Mouse (Mus musculus): ENCODE measurements around the gene Kdm2b. TPM values are rescaled to one million over a fixed set of nuclear protein-coding genes. Genes with fewer than 3 reads are reported as not detected.
"Not testable (repeated sequence)": the region's sequence is repeated elsewhere in the genome, so short reads cannot be mapped to it uniquely, and the experiment has no call there.

Gene Kdm2b
- polyA plus RNA-seq, 1 experiment from 2014 or later, result 15.0 TPM

DNA sequence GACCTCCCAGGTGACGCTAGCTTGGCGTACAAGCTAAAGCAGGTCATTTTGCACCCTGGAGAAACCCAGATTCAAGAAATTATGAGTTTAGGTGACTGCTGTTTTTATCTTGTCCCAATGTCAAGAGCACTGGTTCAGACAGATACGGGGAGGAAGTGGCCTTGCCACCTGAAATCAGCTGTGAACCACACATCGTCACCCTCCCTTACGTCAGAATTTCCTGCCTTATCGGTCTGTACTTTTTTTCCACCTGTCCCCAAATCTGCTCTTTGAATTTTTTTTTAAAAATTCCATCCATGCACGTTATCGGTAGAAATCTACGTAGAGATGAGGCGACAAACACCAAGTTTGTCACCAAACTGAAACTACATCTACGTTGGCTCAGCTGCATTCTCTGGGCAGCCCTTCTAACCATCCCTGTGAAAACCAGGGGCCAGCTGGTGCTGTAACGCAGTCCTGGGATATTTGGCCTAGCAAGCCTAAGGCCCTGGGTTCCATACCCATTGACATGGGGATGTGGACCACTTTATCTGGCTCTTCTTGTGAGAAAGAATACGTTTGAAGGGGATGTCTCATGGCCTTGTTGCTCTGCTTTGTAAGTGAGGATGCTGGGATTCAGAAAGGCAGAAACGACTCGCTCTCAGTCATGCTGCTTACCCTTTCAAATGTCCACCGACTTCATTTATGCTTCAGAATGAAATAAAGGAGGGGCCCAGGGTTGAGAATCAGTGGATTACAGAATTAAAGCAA is 963 bp upstream of the Kdm2b start:
- Histone ChIP-seq H3K9ac (no peak overlapping the region), H3K4me2 (peak overlapping the region; percentile 91), H3K9me3 (replicated peaks) (no peaks in the 10 kb centered on the region), H3K4me3 (replicated peaks) (peak overlapping the region; percentile 70), H3K27ac (replicated peaks) (no peak overlapping the region), H3K27me3 (peaks cover 46% of the 10 kb centered on the region), H3K36me3 (replicated peaks) (no peaks in the 10 kb centered on the region), H3K4me1 (replicated peaks) (peaks cover 49% of the 10 kb centered on the region)
- WGBS (ENCODE audit: insufficient replicate concordance), result 24% methylated on average over 16 of the region's 16 CpGs
- ATAC-seq (ENCODE audit: insufficient read depth), result no peak

GRCm38 (mm10) chr5:122989001-122989525 is 560 bp downstream of the Kdm2b start:
- ATAC-seq (ENCODE audit: insufficient read depth), result peak; percentile 35; the same call in 1 of the 2 replicates
- H3K4me1 ChIP-seq (replicated peaks), result peaks cover 43% of the 10 kb centered on the region
- H3K4me2 ChIP-seq, result peak overlapping the region; percentile 91
- H3K4me3 ChIP-seq (replicated peaks), result peak overlapping the region; percentile 70
- WGBS (ENCODE audit: insufficient replicate concordance), result under 1% methylated on average over 39 of the region's 39 CpGs
- H3K9me3 ChIP-seq (replicated peaks), result no peaks in the 10 kb centered on the region
- H3K27me3 ChIP-seq, result peaks cover 46% of the 10 kb centered on the region
- H3K9ac ChIP-seq, result peak overlapping the region; percentile 60
- H3K27ac ChIP-seq (replicated peaks), result peak overlapping the region; percentile 66; the same call in 1 of the 2 replicates
- H3K36me3 ChIP-seq (replicated peaks), result no peaks in the 10 kb centered on the region

DNA sequence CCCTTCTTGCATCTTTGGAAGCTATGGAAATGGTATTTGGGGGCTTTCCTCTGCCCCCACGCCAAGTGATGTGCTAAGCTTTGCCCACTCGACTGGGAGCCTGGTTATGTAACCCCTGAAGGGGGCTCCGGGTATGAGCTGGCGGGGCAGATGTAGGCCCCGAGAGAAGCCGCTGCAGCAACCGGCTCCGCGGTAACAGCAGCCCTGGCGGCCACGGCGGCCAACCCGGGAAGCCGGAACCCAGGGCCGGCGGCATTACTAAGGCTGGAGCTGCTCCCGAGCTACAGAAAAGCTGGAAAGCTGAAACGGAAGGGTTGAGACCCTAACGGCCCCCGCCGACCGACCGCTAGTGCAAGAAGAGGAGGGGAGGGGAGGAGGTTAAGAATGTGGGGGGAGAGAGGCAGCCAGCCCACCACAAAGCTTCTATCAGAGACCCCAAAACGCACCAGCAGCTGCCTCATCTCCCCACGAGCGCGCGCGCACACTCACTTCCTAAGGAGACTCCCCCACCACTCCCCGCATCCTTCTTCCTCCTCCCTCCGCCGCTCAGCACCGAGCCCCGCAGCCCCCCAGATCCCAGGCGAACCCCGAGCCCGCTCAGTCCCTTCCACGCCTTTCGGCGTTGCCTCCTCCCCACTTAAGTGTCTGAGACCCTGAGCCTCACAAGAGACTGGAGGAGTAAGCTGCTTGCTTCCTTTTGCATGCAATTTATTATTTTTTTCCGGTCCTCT is 1.4 kb downstream of the Kdm2b start:
- peak; percentile 22; the same call in 1 of the 2 replicates for ATAC-seq (ENCODE audit: insufficient read depth)
- peak overlapping the region; percentile 91 for H3K4me2 ChIP-seq
- peak overlapping the region; percentile 70 for H3K4me3 ChIP-seq (replicated peaks)
- 0 out of 2 replicates have a peak overlapping the region, but pooled peaks have one; percentile 24 for H3K27ac ChIP-seq (replicated peaks)
- H3K36me3 ChIP-seq (replicated peaks), result no peaks in the 10 kb centered on the region
- no peaks in the 10 kb centered on the region for H3K9me3 ChIP-seq (replicated peaks)
- H3K27me3 ChIP-seq, result peaks cover 50% of the 10 kb centered on the region
- H3K9ac ChIP-seq, result peak overlapping the region; percentile 60
- peaks cover 43% of the 10 kb centered on the region for H3K4me1 ChIP-seq (replicated peaks)
- WGBS (ENCODE audit: insufficient replicate concordance), result 1% methylated on average over 37 of the region's 41 CpGs

DNA sequence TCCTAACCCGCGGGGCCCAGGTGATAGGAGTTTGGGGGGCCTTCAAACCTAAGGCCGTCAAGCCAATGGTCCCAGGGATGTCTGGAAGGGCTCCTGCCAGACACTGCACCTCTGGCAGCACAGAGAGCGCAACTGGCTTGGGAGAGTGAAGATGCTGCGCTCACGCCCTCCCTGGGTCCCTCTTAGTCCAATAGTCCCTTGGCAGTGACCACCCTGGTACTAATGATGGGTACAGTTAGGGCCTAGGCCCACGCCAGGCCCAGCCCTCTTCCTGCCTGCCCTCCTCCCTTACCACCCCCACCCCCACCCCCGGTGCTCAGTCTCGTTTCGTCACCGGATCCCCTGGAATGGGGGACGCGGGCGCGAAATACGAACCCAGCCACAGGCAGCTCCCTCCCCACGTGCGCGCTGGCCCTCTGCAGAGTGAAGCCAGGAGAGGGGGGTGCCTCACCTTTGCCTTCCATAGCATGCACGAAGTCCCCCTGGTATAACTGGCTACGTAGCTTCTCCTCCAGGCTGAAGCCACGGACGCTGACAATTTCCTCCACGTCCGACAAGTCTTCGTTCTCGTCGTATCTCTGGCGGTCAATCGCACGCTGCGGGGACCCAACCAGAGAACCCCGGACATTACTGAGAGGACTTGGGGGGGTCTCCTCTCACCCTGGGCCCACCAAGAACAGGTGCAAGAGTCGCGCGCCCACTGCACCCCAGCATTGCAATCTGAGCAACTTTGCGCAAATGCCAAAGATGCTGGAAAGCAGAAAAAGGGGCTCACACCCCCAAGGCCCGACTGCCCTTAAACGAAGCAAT is 2.2 kb downstream of the Kdm2b start:
- Histone ChIP-seq H3K27ac (replicated peaks) (no peak overlapping the region), H3K4me1 (replicated peaks) (peaks cover 43% of the 10 kb centered on the region), H3K9me3 (replicated peaks) (no peaks in the 10 kb centered on the region), H3K36me3 (replicated peaks) (no peaks in the 10 kb centered on the region), H3K27me3 (peaks cover 50% of the 10 kb centered on the region), H3K4me3 (replicated peaks) (peak overlapping the region; percentile 70), H3K9ac (peak overlapping the region; percentile 60), H3K4me2 (peak overlapping the region; percentile 91)
- no peak for ATAC-seq (ENCODE audit: insufficient read depth)
- WGBS (ENCODE audit: insufficient replicate concordance), result 7% methylated on average over 39 of the region's 39 CpGs

DNA sequence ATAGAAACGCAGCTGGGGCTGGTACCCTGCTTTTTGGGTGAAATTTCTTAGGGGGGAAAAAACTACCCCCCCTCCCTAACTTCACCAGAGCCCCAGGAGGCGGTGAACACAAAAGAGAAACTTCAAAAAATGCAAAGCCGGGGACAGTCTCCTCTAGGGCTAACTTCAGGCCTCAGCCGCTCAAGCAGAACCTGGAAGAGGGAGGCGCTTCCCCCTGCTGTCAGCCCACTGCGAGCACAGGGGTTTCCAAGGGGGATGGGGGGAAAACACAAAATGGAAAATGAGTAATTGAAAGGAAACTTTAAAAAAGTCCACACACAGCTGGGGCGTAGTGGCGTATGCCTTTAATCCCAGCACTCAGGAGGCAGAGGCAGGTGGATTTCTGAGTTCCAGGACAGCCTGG is 3.5 kb downstream of the Kdm2b start:
- Histone ChIP-seq H3K36me3 (replicated peaks) (no peaks in the 10 kb centered on the region), H3K4me3 (replicated peaks) (no peak overlapping the region), H3K9me3 (replicated peaks) (no peaks in the 10 kb centered on the region), H3K27me3 (peaks cover 50% of the 10 kb centered on the region), H3K4me2 (no peak overlapping the region), H3K27ac (replicated peaks) (no peak overlapping the region), H3K9ac (no peak overlapping the region), H3K4me1 (replicated peaks) (peaks cover 42% of the 10 kb centered on the region)
- ATAC-seq (ENCODE audit: insufficient read depth), result no peak
- 62% methylated on average over 8 of the region's 8 CpGs for WGBS (ENCODE audit: insufficient replicate concordance)

DNA sequence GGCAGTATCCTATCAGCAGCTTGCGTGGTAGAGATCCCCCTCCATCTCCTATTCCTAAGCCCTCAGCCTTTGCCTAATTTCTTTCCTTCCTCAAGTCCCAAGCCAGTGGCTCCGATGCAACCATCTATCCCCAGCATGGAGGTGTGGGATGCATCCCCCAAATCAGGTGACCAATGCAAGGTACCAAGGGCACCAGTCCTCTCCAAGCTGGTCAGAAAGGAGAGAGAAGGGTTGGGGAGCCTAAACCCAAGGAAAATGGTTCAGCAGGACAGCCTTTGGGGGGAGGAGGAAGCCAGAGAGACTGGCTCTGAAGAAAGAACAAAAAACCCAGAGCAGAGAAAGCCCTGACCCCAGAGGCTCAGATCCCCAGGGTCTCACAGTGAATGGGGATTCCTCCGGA is 4.3 kb downstream of the Kdm2b start:
- H3K27me3 ChIP-seq, result peaks cover 45% of the 10 kb centered on the region

GRCm38 (mm10) chr5:122984483-122984882 is 5.1 kb downstream of the Kdm2b start:
- H3K4me3 ChIP-seq (replicated peaks), result no peak overlapping the region
- H3K4me1 ChIP-seq (replicated peaks), result peaks cover 34% of the 10 kb centered on the region
- peaks cover 40% of the 10 kb centered on the region for H3K27me3 ChIP-seq
- 71% methylated on average over 5 of the region's 5 CpGs for WGBS (ENCODE audit: insufficient replicate concordance)
- no peak overlapping the region for H3K4me2 ChIP-seq
- no peak for ATAC-seq (ENCODE audit: insufficient read depth)
- H3K9ac ChIP-seq, result no peak overlapping the region
- no peak overlapping the region for H3K27ac ChIP-seq (replicated peaks)
- no peaks in the 10 kb centered on the region for H3K36me3 ChIP-seq (replicated peaks)
- no peaks in the 10 kb centered on the region for H3K9me3 ChIP-seq (replicated peaks)

More for the DNA sequence above, 4.3 kb downstream of the Kdm2b start:
- Histone ChIP-seq H3K4me3 (replicated peaks) (no peak overlapping the region), H3K4me2 (no peak overlapping the region), H3K36me3 (replicated peaks) (no peaks in the 10 kb centered on the region), H3K9ac (no peak overlapping the region), H3K9me3 (replicated peaks) (no peaks in the 10 kb centered on the region), H3K27ac (replicated peaks) (no peak overlapping the region), H3K4me1 (replicated peaks) (peaks cover 41% of the 10 kb centered on the region)
- WGBS (ENCODE audit: insufficient replicate concordance), result 68% methylated on average over 3 of the region's 3 CpGs
- no peak for ATAC-seq (ENCODE audit: insufficient read depth)

GRCm38 (mm10) chr5:122978970-122979369 is 10.7 kb downstream of the Kdm2b start:
- Histone ChIP-seq H3K4me2 (no peak overlapping the region), H3K27ac (replicated peaks) (no peak overlapping the region), H3K4me1 (replicated peaks) (peaks cover 14% of the 10 kb centered on the region), H3K4me3 (replicated peaks) (no peak overlapping the region), H3K27me3 (0 out of 2 replicates have a peak, but pooled peaks cover 3% of the 10 kb centered on the region), H3K9ac (no peak overlapping the region), H3K36me3 (replicated peaks) (no peaks in the 10 kb centered on the region), H3K9me3 (replicated peaks) (no peaks in the 10 kb centered on the region)
- WGBS (ENCODE audit: insufficient replicate concordance), result 20% methylated on average over 8 of the region's 8 CpGs
- ATAC-seq (ENCODE audit: insufficient read depth), result no peak

DNA sequence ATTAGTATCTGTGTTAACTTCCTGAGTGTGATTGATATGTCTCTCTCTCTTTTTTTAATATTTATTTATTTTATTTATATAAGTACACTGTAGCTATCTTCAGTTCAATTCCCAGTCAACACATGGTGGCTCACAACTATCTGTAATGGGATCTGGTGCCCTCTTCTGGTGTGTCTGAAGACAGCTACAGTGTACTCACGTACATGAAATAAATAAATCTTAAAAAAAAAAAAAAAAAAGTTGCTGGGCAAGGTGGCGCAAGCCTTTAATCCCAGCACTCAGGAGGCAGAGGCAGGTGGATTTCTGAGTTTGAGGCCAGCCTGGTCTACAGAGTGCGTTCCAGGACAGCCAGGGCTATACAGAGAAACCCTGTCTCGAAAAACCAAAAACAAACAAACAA is 14.9 kb downstream of the Kdm2b start:
- H3K27ac ChIP-seq (replicated peaks); H3K4me3 ChIP-seq (replicated peaks); H3K36me3 ChIP-seq (replicated peaks); H3K9ac ChIP-seq; ATAC-seq (ENCODE audit: insufficient read depth); H3K27me3 ChIP-seq; H3K9me3 ChIP-seq (replicated peaks); H3K4me2 ChIP-seq: not testable (repeated sequence)
- peaks cover 28% of the 10 kb centered on the region for H3K4me1 ChIP-seq (replicated peaks)
- WGBS (ENCODE audit: insufficient replicate concordance), result 80% methylated on average over 4 of the region's 4 CpGs

DNA sequence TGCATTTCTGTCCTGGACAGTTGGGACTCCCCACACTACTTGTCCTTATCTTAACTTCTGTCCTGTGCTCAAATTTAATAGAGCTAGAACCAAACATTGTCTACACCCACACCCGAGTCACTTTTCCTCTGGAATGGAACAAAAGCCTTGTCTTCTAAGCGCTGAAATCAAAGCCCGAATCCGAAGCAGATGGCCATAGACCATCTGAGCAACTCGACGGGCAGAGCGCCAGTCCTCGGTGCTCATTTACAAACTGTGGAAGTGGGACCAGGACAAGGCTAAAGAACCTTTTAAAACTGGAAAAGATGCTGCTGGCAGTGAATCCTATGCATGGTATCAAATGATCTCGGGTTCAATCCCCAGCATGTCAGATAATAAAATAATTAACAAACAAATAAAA is 17.5 kb downstream of the Kdm2b start:
- H3K9ac ChIP-seq, result no peak overlapping the region
- H3K4me2 ChIP-seq, result no peak overlapping the region
- no peak overlapping the region for H3K27ac ChIP-seq (replicated peaks)
- peaks cover 22% of the 10 kb centered on the region for H3K4me1 ChIP-seq (replicated peaks)
- no peak for ATAC-seq (ENCODE audit: insufficient read depth)
- H3K36me3 ChIP-seq (replicated peaks), result no peaks in the 10 kb centered on the region
- WGBS (ENCODE audit: insufficient replicate concordance), result 70% methylated on average over 9 of the region's 9 CpGs
- H3K27me3 ChIP-seq, result no peaks in the 10 kb centered on the region
- H3K4me3 ChIP-seq (replicated peaks), result no peak overlapping the region
- no peaks in the 10 kb centered on the region for H3K9me3 ChIP-seq (replicated peaks)
